Mouse (Mus musculus) cerebellum, adult 2 months (tissue): Measurements from ENCODE around the gene Cdk8. TPM values are rescaled to one million over a fixed set of nuclear protein-coding genes. Genes with fewer than 3 reads are reported as not detected.

Experiments
- DNase-seq, 2 experiments: peaks; one replicate each; pipeline ENCODE4 v3.0.0; 2021
- H3K27ac ChIP-seq: fragments of 200-500 bp; 2 replicates; pipeline ENCODE4 v1.5.1; 2012; ENCODE audit warnings: low read length, control low read depth, inconsistent platforms; ENCODE audit not compliant: insufficient read depth
- H3K27me3 ChIP-seq: fragments of 200-500 bp; 2 replicates; pipeline ENCODE4 v1.6.1; 2012; ENCODE audit warnings: inconsistent platforms, mild to moderate bottlenecking, low read length, moderate library complexity; ENCODE audit not compliant: control insufficient read depth, insufficient read depth
- H3K4me1 ChIP-seq: fragments of 200-500 bp; 2 replicates; pipeline ENCODE4 v1.6.1; 2011; ENCODE audit warnings: low read length; ENCODE audit not compliant: control insufficient read depth, insufficient read depth
- H3K4me3 ChIP-seq: fragments of 200-500 bp; replicated peaks from 2 replicates; pipeline ENCODE3; 2011; ENCODE audit warnings: mild to moderate bottlenecking, low read depth, low read length, control low read depth; ENCODE audit not compliant: insufficient read depth
- CTCF ChIP-seq: fragments of 200-500 bp; IDR thresholded peaks from 2 replicates; pipeline ENCODE4 v1.5.1; 2011; ENCODE audit warnings: low read depth, mild to moderate bottlenecking, control low read depth, low read length, moderate library complexity, borderline replicate concordance; ENCODE audit not compliant: insufficient read depth
- POLR2A ChIP-seq: fragments of 200-500 bp; IDR thresholded peaks from 2 replicates; pipeline ENCODE4 v1.6.1; 2011; ENCODE audit warnings: low read length, control low read depth, borderline replicate concordance; ENCODE audit not compliant: insufficient read depth
- WGBS: fragments of 180-500 bp; shearing (Covaris S2); methylation state at CpG from one replicate; pipeline ENCODE4 v1.1.7; 2018; 5-methylcytosine and 5-hydroxymethylcytosine counted together
- polyA plus RNA-seq: library from polyadenylated mRNA; depleted of rRNA; stranded (reverse); fragments of >200 nt; gene quantifications from 2 replicates; pipeline ENCODE4 v1.2.3, GENCODE M21; 2012

The Cdk8 gene
- polyA plus RNA-seq, 1 experiment = 35.3 TPM

DNA sequence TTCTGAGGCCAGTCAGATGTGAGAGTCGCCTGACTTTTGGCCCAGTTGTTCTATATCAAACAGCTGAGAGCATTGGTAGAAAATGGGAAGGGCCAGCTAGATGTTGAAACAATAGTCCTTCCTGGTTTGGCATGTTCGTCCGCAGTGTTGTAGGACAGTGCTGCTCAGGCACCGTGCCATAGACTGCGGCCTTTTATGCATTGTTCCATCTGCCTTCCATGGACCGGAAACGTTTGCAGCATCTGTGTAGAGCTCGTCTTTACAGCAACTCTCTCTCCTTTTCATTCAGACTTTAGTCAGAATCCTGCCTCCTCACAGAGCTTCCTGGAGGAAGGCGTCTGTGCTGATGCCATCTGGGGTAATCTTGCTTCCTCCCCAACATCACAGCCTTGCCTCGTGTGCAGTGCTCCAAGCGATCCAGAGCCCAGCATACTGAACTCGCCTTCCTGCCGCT, 57.0 kb downstream of the Cdk8 start:
- no peak for TF ChIP-seq CTCF
- 41% methylated on average over 13 of the region's 13 CpGs for WGBS
- Histone ChIP-seq H3K4me1 (no peaks in the 10 kb centered on the region), H3K27me3 (no peaks in the 10 kb centered on the region), H3K27ac (no peak overlapping the region), H3K4me3 (no peak overlapping the region)
- DNase-seq = peak; percentile 44 to 63

DNA sequence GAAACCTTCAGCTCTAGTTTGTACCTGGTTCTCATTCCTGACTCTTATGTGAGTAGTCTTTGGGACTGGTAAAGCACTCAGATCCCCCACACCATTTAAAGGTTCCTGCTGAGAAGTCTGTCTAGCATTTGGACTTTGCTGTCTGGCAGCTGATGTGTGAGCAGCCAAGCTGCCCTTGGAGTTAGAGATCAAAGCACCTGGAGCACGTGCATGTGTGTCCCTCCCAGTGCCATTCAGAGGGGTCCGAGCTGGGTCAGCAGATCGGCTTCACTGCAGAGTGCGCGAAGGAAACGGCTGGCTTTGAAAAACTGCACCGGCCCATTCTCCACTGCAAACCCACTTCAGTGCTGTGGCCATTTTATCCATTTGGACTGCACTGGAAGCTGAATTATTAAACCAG, 58.9 kb downstream of the Cdk8 start:
- no peak overlapping the region for H3K4me3 ChIP-seq
- no peaks in the 10 kb centered on the region for H3K4me1 ChIP-seq
- no peak for TF ChIP-seq POLR2A
- no peak for TF ChIP-seq CTCF
- H3K27me3 ChIP-seq = no peaks in the 10 kb centered on the region
- no peak overlapping the region for H3K27ac ChIP-seq
- WGBS = 91% methylated on average over 7 of the region's 7 CpGs
- no peak for DNase-seq

DNA sequence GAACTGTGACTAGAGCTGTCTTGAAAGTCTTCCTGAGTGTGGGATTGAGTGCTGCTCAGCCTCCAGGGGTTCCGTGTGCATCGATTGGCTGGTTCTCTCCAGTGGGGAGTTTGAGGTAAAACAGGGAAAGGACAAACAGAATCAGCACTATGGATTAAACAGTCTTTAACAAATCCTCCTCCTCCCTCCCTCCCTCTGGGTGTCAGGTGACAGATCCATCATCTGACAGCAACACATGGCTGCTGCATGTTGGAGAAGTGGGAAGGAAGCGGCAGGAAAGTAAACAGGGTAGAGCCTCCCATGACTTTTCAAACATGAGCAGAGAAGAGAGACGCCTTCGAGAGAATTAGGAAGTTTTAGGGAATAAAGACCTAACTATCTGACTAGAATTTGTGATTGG, 59.4 kb downstream of the Cdk8 start:
- no peak overlapping the region for H3K27ac ChIP-seq
- WGBS = 94% methylated on average over 5 of the region's 5 CpGs
- no peaks in the 10 kb centered on the region for H3K4me1 ChIP-seq
- H3K27me3 ChIP-seq = no peaks in the 10 kb centered on the region
- DNase-seq = no peak
- no peak for TF ChIP-seq CTCF
- no peak for TF ChIP-seq POLR2A
- H3K4me3 ChIP-seq = no peak overlapping the region

DNA sequence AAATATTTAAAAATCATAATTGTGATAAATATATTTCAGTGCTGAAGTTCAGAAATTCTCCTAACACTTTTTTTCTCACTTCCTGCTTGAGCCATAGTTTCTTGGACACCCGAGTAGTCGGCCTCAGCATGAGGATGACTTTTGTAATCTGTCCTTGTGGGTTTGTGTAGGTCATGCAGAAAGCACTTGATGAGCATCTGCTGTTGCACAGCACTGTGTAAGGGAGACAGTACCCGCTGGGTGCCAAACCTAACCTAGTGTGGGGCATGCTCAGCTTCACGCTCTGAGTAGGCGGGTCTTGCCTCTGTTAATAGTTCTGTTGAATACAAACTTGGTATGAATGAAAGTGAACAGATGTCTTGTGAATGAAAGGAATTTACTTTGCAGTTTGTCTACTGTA, 60.5 kb downstream of the Cdk8 start:
- 62% methylated on average over 5 of the region's 5 CpGs for WGBS
- TF ChIP-seq CTCF = no peak
- TF ChIP-seq POLR2A = no peak
- no peaks in the 10 kb centered on the region for H3K27me3 ChIP-seq
- H3K4me3 ChIP-seq = no peak overlapping the region
- DNase-seq = no peak
- no peaks in the 10 kb centered on the region for H3K4me1 ChIP-seq
- no peak overlapping the region for H3K27ac ChIP-seq

DNA sequence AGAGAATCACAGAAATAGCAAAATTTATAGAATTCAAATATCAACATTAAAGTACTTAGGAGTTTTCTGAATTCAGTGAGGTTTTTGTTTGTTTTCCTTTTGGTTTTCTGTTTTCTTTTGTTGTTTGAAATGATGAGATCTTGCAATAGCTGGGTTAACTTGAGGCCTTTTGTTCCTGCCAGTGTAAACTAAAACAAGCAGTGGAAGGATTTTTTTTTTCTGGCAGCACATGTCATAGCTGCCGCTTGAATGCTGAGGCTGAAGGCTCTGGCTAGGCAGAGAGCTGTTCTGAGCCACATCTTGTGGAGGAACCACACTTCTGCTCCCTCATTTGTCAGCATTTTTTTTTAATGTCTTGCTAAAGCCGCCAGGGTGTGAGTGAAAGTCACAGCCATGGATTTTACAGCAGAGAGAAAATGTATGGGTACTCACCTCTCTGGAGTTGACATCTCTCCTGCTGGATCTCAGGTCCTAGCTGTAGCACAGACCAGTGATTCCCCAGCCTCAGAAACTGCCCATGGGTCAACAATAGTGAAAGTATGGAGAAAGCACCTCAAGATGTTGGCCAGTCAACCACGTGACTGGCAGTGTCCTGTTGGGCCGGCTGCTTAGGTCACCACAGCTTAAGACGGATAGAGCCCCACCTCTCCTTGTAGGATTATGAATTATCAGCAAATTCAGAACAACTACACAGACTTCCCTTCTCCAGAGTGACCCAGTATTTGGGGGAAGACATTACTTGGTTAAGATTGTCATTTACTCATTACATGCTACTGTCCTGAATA, 62.1 kb downstream of the Cdk8 start:
- Histone ChIP-seq H3K4me1 (no peaks in the 10 kb centered on the region), H3K27ac (no peak overlapping the region), H3K27me3 (no peaks in the 10 kb centered on the region), H3K4me3 (no peak overlapping the region)
- 85% methylated on average over 5 of the region's 5 CpGs for WGBS
- no peak for DNase-seq
- no peak for TF ChIP-seq POLR2A
- TF ChIP-seq CTCF = no peak

DNA sequence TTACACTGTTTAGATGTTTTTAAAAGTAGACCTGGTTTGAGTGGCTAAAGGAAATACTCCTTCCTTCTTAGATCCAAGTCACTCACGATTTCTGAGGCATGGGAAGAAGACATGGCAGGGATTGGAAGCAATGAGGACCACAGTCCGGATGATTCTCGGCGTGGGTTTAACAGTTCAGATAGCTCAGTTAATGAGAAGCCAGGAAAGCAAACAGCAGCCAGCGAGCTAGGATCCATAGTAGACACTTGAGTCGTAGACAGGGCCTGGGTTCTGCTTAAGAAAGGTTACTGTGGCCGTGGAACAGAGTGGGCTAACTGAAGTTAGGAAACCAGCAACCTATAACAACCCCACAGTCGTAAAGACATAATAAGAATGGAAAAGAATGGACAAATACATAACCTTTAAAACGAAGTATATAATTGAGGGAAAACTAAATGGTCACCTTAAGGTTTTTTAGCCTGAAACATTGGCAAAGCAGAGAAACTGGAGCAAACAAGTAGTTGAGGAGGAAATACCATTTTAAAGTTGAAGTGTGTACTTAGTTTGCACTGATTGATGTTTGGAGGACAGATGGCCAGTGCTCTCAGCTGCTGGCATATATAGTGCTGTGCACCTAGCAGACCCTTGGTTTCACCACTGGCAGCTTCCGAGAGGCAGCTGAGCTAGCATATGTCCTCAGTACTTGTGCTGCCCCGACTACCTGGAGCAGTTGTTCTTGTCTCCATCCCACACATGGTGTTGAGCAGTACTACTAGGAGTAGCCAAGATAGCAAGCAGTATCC, 63.1 kb downstream of the Cdk8 start:
- no peak for DNase-seq
- TF ChIP-seq CTCF = no peak
- no peak for TF ChIP-seq POLR2A
- Histone ChIP-seq H3K27me3 (no peaks in the 10 kb centered on the region), H3K27ac (no peak overlapping the region), H3K4me3 (no peak overlapping the region), H3K4me1 (no peaks in the 10 kb centered on the region)
- WGBS = 87% methylated on average over 11 of the region's 11 CpGs

DNA sequence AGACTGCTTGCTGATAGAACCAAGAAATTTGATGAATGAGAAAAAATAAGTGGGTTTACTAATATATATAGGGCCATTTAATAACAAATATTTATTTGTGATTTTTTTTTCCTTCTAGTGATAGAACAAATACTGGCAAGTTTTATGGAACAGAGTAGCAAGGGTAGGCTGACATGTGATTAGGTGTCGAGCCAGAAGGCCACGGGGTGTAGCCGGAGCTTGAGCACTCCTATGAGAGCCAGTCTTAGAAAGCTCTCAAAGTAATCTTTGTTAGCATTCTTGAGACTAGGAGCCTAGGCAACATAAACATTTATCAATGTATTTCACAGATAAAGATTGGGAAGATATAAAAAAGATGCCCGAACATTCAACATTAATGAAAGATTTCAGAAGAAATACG, 63.8 kb downstream of the Cdk8 start:
- no peak overlapping the region for H3K27ac ChIP-seq
- WGBS = 89% methylated on average over 5 of the region's 5 CpGs

More for the DNA sequence above, 63.8 kb downstream of the Cdk8 start:
- DNase-seq = no peak
- Histone ChIP-seq H3K4me1 (no peaks in the 10 kb centered on the region), H3K4me3 (no peak overlapping the region), H3K27me3 (no peaks in the 10 kb centered on the region)
- TF ChIP-seq CTCF (no peak), POLR2A (no peak)
